Mouse (Mus musculus): Measurements from ENCODE around the gene Nampt. TPM values are rescaled to one million over a fixed set of nuclear protein-coding genes. Genes with fewer than 3 reads are reported as not detected.

Nampt gene
- 10 to 100 TPM; 13.7 to 17.6 TPM for total RNA-seq (2023)

DNA sequence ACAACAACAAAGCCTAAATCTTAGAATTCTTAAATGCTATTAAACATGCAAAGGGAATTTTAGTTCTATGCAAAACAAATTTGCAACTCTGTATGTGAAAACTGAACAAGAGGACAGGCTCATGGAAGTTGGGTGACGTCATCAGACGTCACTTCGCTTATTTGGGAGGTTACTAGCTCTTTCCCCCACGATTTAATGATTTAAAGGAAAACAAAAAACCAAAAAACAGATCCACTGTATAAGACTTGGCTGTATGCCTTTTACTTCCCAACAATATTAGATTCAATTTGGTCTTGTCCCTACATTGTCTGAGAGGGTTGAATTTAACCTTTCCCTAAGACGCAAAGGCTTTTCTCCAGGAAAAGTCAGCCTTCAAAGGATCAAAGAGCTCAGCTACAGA is at the start of gene Nampt:
TSS of gene Nampt (plus strand) at position 130 of the 400 bp plus-strand sequence.

Other genes with a start within 250 kb of the Nampt start
- 10 to 100 TPM; 21.5 to 23.4 TPM for gene Sypl, start 134.3 kb downstream of the Nampt start, total RNA-seq (2023)